Mouse (Mus musculus) gastrocnemius, postnatal 4 days (tissue): ENCODE results near the gene Gm14151. TPM values are rescaled to one million over a fixed set of nuclear protein-coding genes. Genes with fewer than 3 reads are reported as not detected.
"Not testable (repeated sequence)": the region's sequence is repeated elsewhere in the genome, so short reads cannot be mapped to it uniquely, and the experiment has no call there.

Source experiments
- DNase-seq, 2 experiments: peaks; one replicate each; pipeline ENCODE4 v3.0.0; 2021 to 2022; ENCODE audit warnings: low spot score in 2 of 2, mixed read lengths in 2 of 2
- long read RNA-seq, 2 experiments: library from polyadenylated mRNA; stranded (forward); transcript quantifications; one replicate each; pipeline ENCODE4 v2.0.0; 2021
- total RNA-seq, 2 experiments: library from RNA; stranded (reverse); gene quantifications; 2 replicates each; pipeline ENCODE4 v1.2.3; 2021

Gm14151 gene
- total RNA-seq = not detected
- long read RNA-seq, experiment 1 = 0 reads
- long read RNA-seq, experiment 2 = 0 reads

DNA sequence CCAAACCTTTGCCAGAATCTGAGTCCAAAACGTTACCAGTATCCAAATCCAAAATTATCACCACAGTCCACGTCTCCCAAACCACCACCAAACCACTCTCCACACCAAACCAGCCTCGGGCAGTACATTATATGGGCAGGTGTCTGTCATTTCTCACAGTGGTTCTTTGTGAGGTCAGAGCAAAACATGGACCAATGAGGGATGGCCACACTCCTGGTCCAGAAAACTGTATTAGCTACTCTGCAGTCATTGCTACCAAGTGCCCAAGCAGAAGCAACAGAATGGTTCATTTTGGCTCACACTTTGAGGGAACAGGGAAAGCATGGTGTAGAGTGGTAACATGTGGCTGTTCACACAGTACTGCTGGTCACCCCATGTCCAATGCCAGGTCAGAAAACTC lies at the start of gene Gm14151:
Gene Gm14151 (minus strand): TSS at position 101 of the 400 bp plus-strand sequence.
- DNase-seq = not testable (repeated sequence)

DNA sequence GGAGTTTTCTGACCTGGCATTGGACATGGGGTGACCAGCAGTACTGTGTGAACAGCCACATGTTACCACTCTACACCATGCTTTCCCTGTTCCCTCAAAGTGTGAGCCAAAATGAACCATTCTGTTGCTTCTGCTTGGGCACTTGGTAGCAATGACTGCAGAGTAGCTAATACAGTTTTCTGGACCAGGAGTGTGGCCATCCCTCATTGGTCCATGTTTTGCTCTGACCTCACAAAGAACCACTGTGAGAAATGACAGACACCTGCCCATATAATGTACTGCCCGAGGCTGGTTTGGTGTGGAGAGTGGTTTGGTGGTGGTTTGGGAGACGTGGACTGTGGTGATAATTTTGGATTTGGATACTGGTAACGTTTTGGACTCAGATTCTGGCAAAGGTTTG lies 5.8 kb upstream of the Gm14151 start, which contains the start of gene Gm14147:
Gene Gm14147 (plus strand): TSS at position 301 of the 400 bp plus-strand sequence.
- DNase-seq = not testable (repeated sequence)

DNA sequence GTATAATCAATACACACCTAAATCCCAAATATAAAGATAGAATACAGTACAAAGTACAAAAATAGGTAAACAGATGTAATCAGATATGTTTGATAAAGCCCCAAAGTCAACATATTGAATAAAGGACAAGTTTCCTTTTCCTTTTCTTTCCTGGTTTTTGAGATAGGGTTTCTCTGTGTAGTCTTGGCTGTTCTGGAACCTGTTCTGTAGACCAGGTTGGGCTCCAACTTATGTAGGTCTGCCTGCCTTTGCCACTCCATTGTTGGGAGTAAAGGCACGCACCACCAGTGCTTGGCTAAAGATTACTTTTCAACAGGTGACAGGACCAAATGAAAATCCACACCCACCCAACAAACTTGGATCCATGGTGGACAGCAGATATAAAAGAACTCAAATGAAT lies 35.5 kb downstream of the Gm14151 start:
- no peak for DNase-seq

DNA sequence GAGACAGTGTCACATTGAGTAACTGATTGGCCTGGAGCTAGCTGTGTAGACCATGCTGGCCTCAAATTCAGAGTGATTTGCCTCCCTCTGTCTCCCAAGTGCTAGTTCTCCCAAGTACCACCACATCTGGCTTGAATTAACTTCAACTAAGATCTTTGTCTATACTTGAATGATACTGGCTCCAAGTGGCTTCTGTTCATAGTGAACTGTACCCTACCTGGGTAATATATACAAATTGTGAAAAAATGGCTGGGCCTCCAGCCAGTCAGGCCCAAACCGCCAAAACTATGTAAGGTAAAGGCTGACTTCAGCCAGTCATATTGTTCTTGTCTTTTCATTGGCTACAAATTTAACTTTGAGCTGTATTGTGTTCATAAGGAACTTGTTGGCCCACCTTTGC lies 51.7 kb downstream of the Gm14151 start:
- no peak for DNase-seq

DNA sequence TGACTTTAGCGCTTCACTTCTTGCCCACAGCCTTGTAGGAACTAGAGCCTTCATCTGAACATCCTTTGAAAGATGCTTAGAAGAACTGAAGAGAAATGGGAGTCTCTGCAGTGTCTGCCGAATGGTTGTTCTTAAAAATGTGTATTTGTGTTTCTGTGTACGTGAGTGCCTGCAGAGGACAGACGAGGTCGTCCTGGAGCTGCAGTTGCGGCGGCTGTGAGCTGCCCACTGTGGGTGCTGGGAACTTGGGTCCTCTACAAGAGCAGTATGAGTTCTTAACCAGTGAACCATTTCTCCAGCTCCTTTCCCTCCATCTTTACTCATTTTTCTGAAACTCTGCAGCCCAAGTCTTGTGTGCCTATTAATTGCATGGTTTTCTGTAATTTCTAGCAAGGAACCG lies 52.4 kb downstream of the Gm14151 start:
- no peak for DNase-seq

DNA sequence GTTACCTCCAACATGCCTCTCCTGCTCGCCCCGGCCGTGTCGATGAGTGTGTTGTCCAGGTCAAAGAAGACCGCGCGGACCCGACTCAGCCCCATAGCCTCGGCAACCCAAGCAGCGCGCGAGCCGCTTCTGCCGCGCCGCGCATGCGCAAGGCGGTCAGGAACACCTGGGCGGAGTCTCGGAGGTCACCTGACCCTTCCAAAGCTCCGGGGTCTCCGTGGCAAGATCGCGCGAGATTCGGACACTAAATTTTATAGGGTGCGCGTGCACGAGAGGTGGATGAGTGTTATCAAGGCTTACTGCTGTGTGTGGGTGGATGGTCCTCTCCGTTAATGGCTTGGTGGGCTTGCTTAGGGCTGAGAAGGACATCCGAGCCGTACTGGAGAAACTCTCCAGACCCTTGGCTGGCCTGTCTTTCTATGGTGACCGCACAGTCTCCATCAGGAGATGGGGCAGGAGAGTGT lies 52.9 kb downstream of the Gm14151 start, which contains the start of the genes Ninl and Nanp:
Gene Ninl (minus strand): TSS at position 151 of the 464 bp plus-strand sequence.
Gene Nanp (minus strand): TSS at position 167 of the 464 bp plus-strand sequence.
- DNase-seq = peak; percentile 87 to 95

DNA sequence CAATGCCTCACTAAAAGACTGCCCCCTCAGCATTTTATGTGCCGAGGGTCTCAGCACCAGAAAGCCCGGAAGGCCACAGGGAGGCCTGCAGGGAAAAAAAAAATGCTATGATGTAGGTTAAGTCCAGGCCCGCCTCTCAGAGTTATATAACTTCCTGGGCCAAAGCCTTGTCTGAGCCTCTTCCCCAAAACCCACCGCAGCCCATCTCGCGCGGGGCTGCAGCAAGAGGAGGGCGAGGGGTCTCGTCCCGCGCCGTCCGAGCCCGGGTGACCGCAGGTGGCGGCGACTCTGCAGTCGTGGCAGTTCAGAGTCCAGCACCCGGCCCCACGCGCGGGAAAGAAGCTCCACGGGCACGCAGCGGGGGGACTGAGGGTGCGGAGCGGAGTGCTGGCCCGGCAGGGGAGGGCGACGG lies 53.3 kb downstream of the Gm14151 start:
- no peak for DNase-seq

DNA sequence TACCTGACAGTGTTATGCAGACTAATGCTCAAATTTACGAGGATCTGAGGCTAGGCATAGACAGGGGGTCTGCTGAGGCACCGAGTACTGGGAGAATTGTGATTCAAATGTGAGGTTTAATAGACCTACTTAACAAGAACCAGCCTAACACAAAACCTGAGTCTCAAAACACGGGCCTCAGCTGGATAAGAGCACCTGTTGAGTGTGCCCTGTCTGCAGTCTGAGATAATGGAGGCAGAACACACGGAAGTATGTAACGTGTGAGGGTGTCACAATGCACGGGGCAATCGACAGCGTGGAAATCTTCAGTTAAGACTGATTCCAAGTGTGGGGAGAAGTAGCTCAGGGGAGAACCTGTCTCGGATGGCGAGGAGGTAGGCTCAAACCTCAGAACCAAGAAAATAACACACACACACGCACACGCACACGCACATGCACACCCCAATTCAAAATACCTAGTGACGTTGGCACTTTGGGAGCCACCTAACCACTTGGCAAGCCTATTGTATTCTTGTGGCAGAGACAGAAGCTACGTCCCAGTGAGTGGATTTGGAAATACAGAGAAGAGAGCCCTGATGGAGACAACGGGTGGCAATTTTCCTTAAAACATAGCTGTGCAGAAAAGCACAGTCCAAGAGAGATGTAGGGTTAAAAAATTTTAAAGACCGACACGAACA lies 54.1 kb downstream of the Gm14151 start:
- no peak for DNase-seq

DNA sequence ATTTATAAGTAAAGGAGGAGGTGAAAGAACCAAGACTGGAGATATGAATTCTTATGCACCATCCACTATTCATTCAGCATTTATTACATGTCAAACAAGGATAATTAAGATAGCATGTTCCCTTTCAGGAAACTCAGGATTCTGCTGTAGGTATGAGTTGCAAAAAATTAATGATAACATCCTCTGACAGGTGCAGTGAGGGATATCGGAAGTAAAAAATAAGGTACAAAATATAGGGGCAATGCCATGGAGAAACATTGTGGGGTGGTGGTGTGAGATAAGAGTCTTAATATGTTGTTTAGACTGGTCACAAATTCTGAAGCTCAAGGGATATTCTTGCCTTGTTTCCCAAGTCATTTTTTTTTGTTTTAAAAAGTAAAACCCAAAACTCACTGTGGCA lies 54.9 kb downstream of the Gm14151 start:
- no peak for DNase-seq

Other genes starting within 250 kb of the Gm14151 start
- 10 to 100 TPM; 34.8 to 36.3 TPM for gene Abhd12, start 187.6 kb downstream of the Gm14151 start, total RNA-seq
- gene Gins1, start 186.9 kb downstream of the Gm14151 start, total RNA-seq = 1 to 10 TPM; 5.7 to 7.7 TPM
- gene Ninl, start 53.0 kb downstream of the Gm14151 start, total RNA-seq = 1 to 10 TPM in 1 of 2 experiments, under 1 TPM in 1; 0.62 to 1.5 TPM
- gene Nanp, start 53.0 kb downstream of the Gm14151 start, total RNA-seq = 10 to 100 TPM in 1 of 2 experiments, 1 to 10 TPM in 1; 8.7 to 11.2 TPM
- not detected for gene Gm14147, start 5.9 kb upstream of the Gm14151 start, total RNA-seq